Mouse (Mus musculus): ENCODE results near the gene Cxcl12. TPM values are rescaled to one million over a fixed set of nuclear protein-coding genes. Genes with fewer than 3 reads are reported as not detected.
A peak's percentile ranks its signal among the peaks of the same experiment; 100 is the strongest.

The Cxcl12 gene
- polyA plus RNA-seq (2012): 0.13 TPM in 1 of 2 replicates, not detected in the other

- peak within 1 kb of the TSS; percentile 53 for H3K4me3 ChIP-seq (replicated peaks)
- peaks cover 43% of the 10 kb centered on the region for H3K27me3 ChIP-seq (ENCODE audit: control insufficient read depth)
- TF ChIP-seq TAL1 (IDR thresholded peaks at IDR 0.05; ENCODE audit: low read length): no peak
- no peak for TF ChIP-seq GATA1 (IDR thresholded peaks at IDR 0.05; ENCODE audit: low read length)
- no peaks in the 10 kb centered on the region for H3K4me1 ChIP-seq (ENCODE audit: control insufficient read depth)
- H3K9me3 ChIP-seq (ENCODE audit: control insufficient read depth, low read length): no peaks in the 10 kb centered on the region
- no peaks in the 10 kb centered on the region; the same call in 1 of the 2 replicates for H3K36me3 ChIP-seq (ENCODE audit: control insufficient read depth)
These were observed at the start of gene Cxcl12 for GRCm38 (mm10) chr6:117168321-117169011. Cxcl12 (plus strand) TSS chr6:117168535.

GRCm38 (mm10) chr6:117122074-117122473 lies 46.3 kb upstream of the Cxcl12 start:
- H3K4me3 ChIP-seq (replicated peaks): no peak overlapping the region
- no peaks in the 10 kb centered on the region for H3K4me1 ChIP-seq (ENCODE audit: control insufficient read depth)
- no peaks in the 10 kb centered on the region for H3K27me3 ChIP-seq (ENCODE audit: control insufficient read depth)
- H3K36me3 ChIP-seq (ENCODE audit: control insufficient read depth): no peaks in the 10 kb centered on the region
- TF ChIP-seq TAL1 (IDR thresholded peaks at IDR 0.05; ENCODE audit: low read length) (no peak), GATA1 (IDR thresholded peaks at IDR 0.05; ENCODE audit: low read length) (no peak)
- no peaks in the 10 kb centered on the region for H3K9me3 ChIP-seq (ENCODE audit: control insufficient read depth, low read length)

GRCm38 (mm10) chr6:117126356-117126755 lies 42.0 kb upstream of the Cxcl12 start:
- H3K4me1 ChIP-seq (ENCODE audit: control insufficient read depth): no peaks in the 10 kb centered on the region
- H3K36me3 ChIP-seq (ENCODE audit: control insufficient read depth): no peaks in the 10 kb centered on the region
- no peak overlapping the region for H3K4me3 ChIP-seq (replicated peaks)
- no peaks in the 10 kb centered on the region for H3K27me3 ChIP-seq (ENCODE audit: control insufficient read depth)
- H3K9me3 ChIP-seq (ENCODE audit: control insufficient read depth, low read length): no peaks in the 10 kb centered on the region
- TF ChIP-seq GATA1 (IDR thresholded peaks at IDR 0.05; ENCODE audit: low read length): no peak
- TF ChIP-seq TAL1 (IDR thresholded peaks at IDR 0.05; ENCODE audit: low read length): no peak

GRCm38 (mm10) chr6:117129443-117129842 lies 38.9 kb upstream of the Cxcl12 start:
- TF ChIP-seq TAL1 (IDR thresholded peaks at IDR 0.05; ENCODE audit: low read length) (no peak), GATA1 (IDR thresholded peaks at IDR 0.05; ENCODE audit: low read length) (no peak)
- Histone ChIP-seq H3K4me3 (replicated peaks) (no peak overlapping the region), H3K9me3 (ENCODE audit: control insufficient read depth, low read length) (0 out of 2 replicates have a peak, but pooled peaks cover 2% of the 10 kb centered on the region), H3K36me3 (ENCODE audit: control insufficient read depth) (no peaks in the 10 kb centered on the region), H3K27me3 (ENCODE audit: control insufficient read depth) (no peaks in the 10 kb centered on the region), H3K4me1 (ENCODE audit: control insufficient read depth) (no peaks in the 10 kb centered on the region)

GRCm38 (mm10) chr6:117130680-117131111 lies 37.6 kb upstream of the Cxcl12 start:
- TF ChIP-seq GATA1 (IDR thresholded peaks at IDR 0.05; ENCODE audit: low read length): no peak
- TF ChIP-seq TAL1 (IDR thresholded peaks at IDR 0.05; ENCODE audit: low read length): no peak
- H3K36me3 ChIP-seq (ENCODE audit: control insufficient read depth): no peaks in the 10 kb centered on the region
- no peaks in the 10 kb centered on the region for H3K4me1 ChIP-seq (ENCODE audit: control insufficient read depth)
- peaks cover 5% of the 10 kb centered on the region; the same call in 1 of the 2 replicates for H3K9me3 ChIP-seq (ENCODE audit: control insufficient read depth, low read length)
- no peak overlapping the region for H3K4me3 ChIP-seq (replicated peaks)
- H3K27me3 ChIP-seq (ENCODE audit: control insufficient read depth): no peaks in the 10 kb centered on the region

GRCm38 (mm10) chr6:117134526-117134925 lies 33.8 kb upstream of the Cxcl12 start:
- Histone ChIP-seq H3K9me3 (ENCODE audit: control insufficient read depth, low read length) (peaks cover 16% of the 10 kb centered on the region), H3K27me3 (ENCODE audit: control insufficient read depth) (no peaks in the 10 kb centered on the region), H3K36me3 (ENCODE audit: control insufficient read depth) (no peaks in the 10 kb centered on the region), H3K4me3 (replicated peaks) (no peak overlapping the region), H3K4me1 (ENCODE audit: control insufficient read depth) (no peaks in the 10 kb centered on the region)
- no peak for TF ChIP-seq TAL1 (IDR thresholded peaks at IDR 0.05; ENCODE audit: low read length)
- TF ChIP-seq GATA1 (IDR thresholded peaks at IDR 0.05; ENCODE audit: low read length): no peak

- TF ChIP-seq GATA1 (IDR thresholded peaks at IDR 0.05; ENCODE audit: low read length): no peak
These were observed 30.6 kb upstream of the Cxcl12 start for GRCm38 (mm10) chr6:117137735-117138134.

GRCm38 (mm10) chr6:117140907-117141306 lies 27.4 kb upstream of the Cxcl12 start:
- Histone ChIP-seq H3K4me1 (ENCODE audit: control insufficient read depth) (no peaks in the 10 kb centered on the region), H3K27me3 (ENCODE audit: control insufficient read depth) (no peaks in the 10 kb centered on the region), H3K4me3 (replicated peaks) (no peak overlapping the region), H3K9me3 (ENCODE audit: control insufficient read depth, low read length) (peaks cover 13% of the 10 kb centered on the region), H3K36me3 (ENCODE audit: control insufficient read depth) (no peaks in the 10 kb centered on the region)
- TF ChIP-seq TAL1 (IDR thresholded peaks at IDR 0.05; ENCODE audit: low read length) (no peak), GATA1 (IDR thresholded peaks at IDR 0.05; ENCODE audit: low read length) (no peak)

More at GRCm38 (mm10) chr6:117137735-117138134, 30.6 kb upstream of the Cxcl12 start:
- Histone ChIP-seq H3K36me3 (ENCODE audit: control insufficient read depth) (no peaks in the 10 kb centered on the region), H3K9me3 (ENCODE audit: control insufficient read depth, low read length) (peaks cover 19% of the 10 kb centered on the region), H3K27me3 (ENCODE audit: control insufficient read depth) (no peaks in the 10 kb centered on the region), H3K4me1 (ENCODE audit: control insufficient read depth) (no peaks in the 10 kb centered on the region), H3K4me3 (replicated peaks) (no peak overlapping the region)

- TF ChIP-seq GATA1 (IDR thresholded peaks at IDR 0.05; ENCODE audit: low read length): no peak
- no peak for TF ChIP-seq TAL1 (IDR thresholded peaks at IDR 0.05; ENCODE audit: low read length)
These were observed 21.4 kb upstream of the Cxcl12 start for GRCm38 (mm10) chr6:117146951-117147350.

More at GRCm38 (mm10) chr6:117146951-117147350, 21.4 kb upstream of the Cxcl12 start:
- H3K4me1 ChIP-seq (ENCODE audit: control insufficient read depth): no peaks in the 10 kb centered on the region
- H3K27me3 ChIP-seq (ENCODE audit: control insufficient read depth): no peaks in the 10 kb centered on the region
- peaks cover 2% of the 10 kb centered on the region; the same call in 1 of the 2 replicates for H3K9me3 ChIP-seq (ENCODE audit: control insufficient read depth, low read length)
- H3K4me3 ChIP-seq (replicated peaks): no peak overlapping the region
- no peaks in the 10 kb centered on the region for H3K36me3 ChIP-seq (ENCODE audit: control insufficient read depth)
